Mouse (Mus musculus): ENCODE results near the gene Prss47. TPM values are rescaled to one million over a fixed set of nuclear protein-coding genes. Genes with fewer than 3 reads are reported as not detected.

Prss47 gene
- 0.43 to 0.78 TPM (median 0.75 TPM) in 3 of 4 replicates, not detected in the other for total RNA-seq (2023)

DNA sequence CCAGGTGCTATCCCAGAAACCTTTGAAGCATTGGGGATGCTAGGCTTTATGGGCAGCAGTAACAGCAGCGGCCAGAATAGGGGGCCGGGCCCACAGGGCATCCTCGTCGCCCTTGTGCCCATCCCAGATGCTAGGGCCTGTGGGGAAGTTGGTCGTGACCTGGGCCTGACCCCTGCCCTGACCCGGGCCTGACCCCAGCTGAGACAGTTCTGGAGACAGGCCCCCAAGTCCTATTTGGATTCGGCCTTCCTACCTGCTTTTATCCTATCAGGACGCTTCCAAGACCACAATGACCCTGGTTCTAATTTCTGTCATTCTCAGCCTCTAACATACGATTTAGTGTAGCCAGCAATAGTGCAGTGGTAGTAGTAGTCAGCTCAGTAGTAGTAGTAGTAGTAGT lies at the start of gene Prss47:
Gene Prss47, minus strand, starts transcription at position 101 of the 400 bp plus-strand sequence.

DNA sequence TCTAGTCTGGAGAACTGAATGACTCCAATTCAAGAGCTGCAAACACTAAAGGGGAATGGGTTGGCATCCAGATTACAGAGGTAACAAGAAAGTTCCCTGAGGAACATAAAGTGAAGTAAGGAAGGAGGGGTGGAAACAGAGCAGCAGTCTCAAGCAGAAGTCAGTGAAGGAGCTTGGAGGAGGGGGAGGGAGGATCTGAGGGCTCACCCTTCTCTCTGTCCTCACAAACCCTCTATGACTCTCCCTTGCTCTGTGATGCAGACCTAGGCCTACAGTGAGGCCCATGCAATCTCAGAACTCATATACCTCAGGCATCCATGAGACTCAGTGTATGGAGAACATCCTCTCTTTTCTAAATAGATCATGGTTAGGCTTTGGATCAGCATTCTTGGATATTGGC lies 19.8 kb downstream of the Prss47 start, which contains the start of gene Spata31d1c:
Gene Spata31d1c, plus strand, starts transcription at position 301 of the 400 bp plus-strand sequence.

Other genes with a start within 250 kb of the Prss47 start
- gene Cntnap3, start 148.8 kb downstream of the Prss47 start, total RNA-seq (2023) = not detected in 4 replicates
- gene Spata31, start 135.4 kb downstream of the Prss47 start, total RNA-seq (2023) = not detected in 4 replicates
- gene Spata31d1c, start 19.7 kb downstream of the Prss47 start, total RNA-seq (2023) = not detected in 4 replicates
- 39.8 to 55.1 TPM (median 51.7 TPM) in 4 replicates for gene Mfsd14b, start 60.2 kb upstream of the Prss47 start, total RNA-seq (2023)
- gene Olfr465-ps1, start 85.3 kb upstream of the Prss47 start, total RNA-seq (2023) = not detected in 4 replicates
- gene Olfr466, start 97.5 kb upstream of the Prss47 start, total RNA-seq (2023) = not detected in 4 replicates
- gene Nlrp4f, start 153.2 kb upstream of the Prss47 start, total RNA-seq (2023) = not detected in 4 replicates
- not detected in 4 replicates for gene Gm10775, start 206.8 kb upstream of the Prss47 start, total RNA-seq (2023)
- gene Zfp369, start 226.1 kb upstream of the Prss47 start, total RNA-seq (2023) = 35.9 to 42.8 TPM (median 39.8 TPM) in 4 replicates